Mouse (Mus musculus) stomach, postnatal 0 days (tissue): ENCODE data around the gene Kcnc3.

ENCODE experiments used
- CTCF ChIP-seq: IDR thresholded peaks from 2 replicates; pipeline ENCODE4 v1.5.1; 2016; ENCODE audit warnings: antibody characterized with exemption, low read depth, mild to moderate bottlenecking, moderate library complexity
- EP300 ChIP-seq: optimal IDR thresholded peaks from 2 replicates; pipeline ENCODE3; 2016; ENCODE audit warnings: antibody characterized with exemption

GRCm38 (mm10) chr7:44542555-44542954, 47.9 kb upstream of the Kcnc3 start:
- no peak for TF ChIP-seq CTCF
- TF ChIP-seq EP300: no peak
